Mouse (Mus musculus) neural tube, embryonic 11.5 days (tissue): Measurements from ENCODE around the gene Plxnc1. TPM values are rescaled to one million over a fixed set of nuclear protein-coding genes. Genes with fewer than 3 reads are reported as not detected.

ENCODE experiments used
- ATAC-seq: fragments of 200-750 bp; cut with Nextera tagmentation; 2 replicates; pipeline ENCODE4 v1.8.0; 2017; ENCODE audit warnings: moderate number of reproducible peaks, mild to moderate bottlenecking, moderate TSS enrichment, moderate library complexity; ENCODE audit not compliant: insufficient read depth, low FRiP score, low TSS enrichment
- DNase-seq: peaks from one replicate; pipeline ENCODE4 v3.0.0-alpha.2; 2015; ENCODE audit warnings: low spot score
- H3K27ac ChIP-seq: fragments of 300-500 bp; sonication (generic); 2 replicates; pipeline ENCODE4 v1.5.1; 2014; ENCODE audit warnings: low read depth, mild to moderate bottlenecking, low read length
- H3K27me3 ChIP-seq: fragments of 300-500 bp; sonication (generic); 2 replicates; pipeline ENCODE4 v1.6.1; 2014; ENCODE audit warnings: mild to moderate bottlenecking, low read length, mixed read lengths; ENCODE audit not compliant: control insufficient read depth, insufficient read depth
- H3K36me3 ChIP-seq: fragments of 300-500 bp; sonication (generic); 2 replicates; pipeline ENCODE4 v1.6.1; 2014; ENCODE audit warnings: mild to moderate bottlenecking, low read length, moderate library complexity, mixed read lengths; ENCODE audit not compliant: control insufficient read depth, insufficient read depth
- H3K4me1 ChIP-seq: fragments of 300-500 bp; sonication (generic); 2 replicates; pipeline ENCODE4 v1.6.1; 2014; ENCODE audit warnings: low read length, mixed read lengths; ENCODE audit not compliant: control insufficient read depth, insufficient read depth
- H3K4me2 ChIP-seq: fragments of 300-500 bp; sonication (generic); 2 replicates; pipeline ENCODE4 v1.6.1; 2014; ENCODE audit warnings: low read depth, mild to moderate bottlenecking, moderate library complexity
- H3K4me3 ChIP-seq: fragments of 300-500 bp; sonication (generic); 2 replicates; pipeline ENCODE4 v1.5.1; 2014; ENCODE audit warnings: low read depth, low read length
- H3K9ac ChIP-seq: fragments of 300-500 bp; sonication (generic); 2 replicates; pipeline ENCODE4 v1.6.1; 2014; ENCODE audit warnings: mild to moderate bottlenecking, low read length
- H3K9me3 ChIP-seq: fragments of 300-500 bp; sonication (generic); 2 replicates; pipeline ENCODE4 v1.6.1; 2016; ENCODE audit warnings: low read length; ENCODE audit not compliant: control insufficient read depth
- WGBS: fragments of 180-500 bp; shearing (Covaris S2); extraction: QIAGEN DNeasy Blood & Tissue Kit; methylation state at CpG from one replicate; pipeline ENCODE4 v1.1.7; 2014; 5-methylcytosine and 5-hydroxymethylcytosine counted together
- polyA plus RNA-seq: library from polyadenylated mRNA; unstranded; fragments of >200 nt; fragmentation: Nextera tagmentation; extraction: Ambion mirVana; gene quantifications from 2 replicates; pipeline ENCODE4 v1.2.1, GENCODE M21; 2014

Gene Plxnc1
- polyA plus RNA-seq, 1 experiment from 2014 or later = 3.1 TPM

GRCm38 (mm10) chr10:94846501-94847105 lies 98.0 kb downstream of the Plxnc1 start:
- no peak overlapping the region for H3K4me3 ChIP-seq
- DNase-seq (no peak), ATAC-seq (no peak)
- H3K4me1 ChIP-seq = no peaks in the 10 kb centered on the region
- no peaks in the 10 kb centered on the region for H3K36me3 ChIP-seq
- H3K4me2 ChIP-seq = no peak overlapping the region
- H3K9ac ChIP-seq = no peak overlapping the region
- H3K9me3 ChIP-seq = no peaks in the 10 kb centered on the region
- H3K27ac ChIP-seq = no peak overlapping the region
- 87% methylated on average over 8 of the region's 8 CpGs for WGBS
- H3K27me3 ChIP-seq = no peaks in the 10 kb centered on the region

GRCm38 (mm10) chr10:94844692-94845091 lies 99.9 kb downstream of the Plxnc1 start:
- Histone ChIP-seq H3K36me3 (no peaks in the 10 kb centered on the region), H3K27ac (no peak overlapping the region)
- ATAC-seq = no peak

GRCm38 (mm10) chr10:94835874-94836273 lies 108.8 kb downstream of the Plxnc1 start:
- Histone ChIP-seq H3K27me3 (no peaks in the 10 kb centered on the region), H3K36me3 (no peaks in the 10 kb centered on the region), H3K27ac (no peak overlapping the region), H3K4me1 (no peaks in the 10 kb centered on the region), H3K9ac (no peak overlapping the region), H3K4me3 (no peak overlapping the region), H3K9me3 (no peaks in the 10 kb centered on the region), H3K4me2 (no peak overlapping the region)
- ATAC-seq (no peak), DNase-seq (no peak)
- 82% methylated on average over 9 of the region's 9 CpGs for WGBS

More at GRCm38 (mm10) chr10:94844692-94845091, 99.9 kb downstream of the Plxnc1 start:
- Histone ChIP-seq H3K4me2 (no peak overlapping the region), H3K9ac (no peak overlapping the region), H3K4me1 (no peaks in the 10 kb centered on the region), H3K27me3 (no peaks in the 10 kb centered on the region), H3K9me3 (no peaks in the 10 kb centered on the region), H3K4me3 (no peak overlapping the region)
- 87% methylated on average over 6 of the region's 6 CpGs for WGBS
- no peak for DNase-seq

GRCm38 (mm10) chr10:94829407-94829806 lies 115.2 kb downstream of the Plxnc1 start:
- Histone ChIP-seq H3K36me3 (no peaks in the 10 kb centered on the region), H3K27ac (no peak overlapping the region), H3K27me3 (no peaks in the 10 kb centered on the region), H3K9me3 (no peaks in the 10 kb centered on the region), H3K4me3 (no peak overlapping the region), H3K9ac (no peak overlapping the region), H3K4me2 (no peak overlapping the region), H3K4me1 (no peaks in the 10 kb centered on the region)
- no peak for ATAC-seq
- no peak for DNase-seq
- 89% methylated on average over 6 of the region's 6 CpGs for WGBS

- H3K27ac ChIP-seq = no peak overlapping the region
- DNase-seq (no peak), ATAC-seq (no peak)
- H3K4me1 ChIP-seq = no peaks in the 10 kb centered on the region
- no peaks in the 10 kb centered on the region for H3K36me3 ChIP-seq
- no peaks in the 10 kb centered on the region for H3K27me3 ChIP-seq
- H3K4me3 ChIP-seq = no peak overlapping the region
- H3K9me3 ChIP-seq = no peaks in the 10 kb centered on the region
- H3K4me2 ChIP-seq = no peak overlapping the region
- no peak overlapping the region for H3K9ac ChIP-seq
- 93% methylated on average over 7 of the region's 7 CpGs for WGBS
Measured at GRCm38 (mm10) chr10:94828734-94829230, 115.9 kb downstream of the Plxnc1 start.

- no peaks in the 10 kb centered on the region for H3K36me3 ChIP-seq
- 88% methylated on average over 14 of the region's 14 CpGs for WGBS
- ATAC-seq (no peak), DNase-seq (no peak)
- no peaks in the 10 kb centered on the region for H3K27me3 ChIP-seq
- H3K4me3 ChIP-seq = no peak overlapping the region
- no peak overlapping the region for H3K27ac ChIP-seq
- H3K9ac ChIP-seq = no peak overlapping the region
- H3K9me3 ChIP-seq = no peaks in the 10 kb centered on the region
- no peaks in the 10 kb centered on the region for H3K4me1 ChIP-seq
- H3K4me2 ChIP-seq = no peak overlapping the region
Measured at GRCm38 (mm10) chr10:94827890-94828733, 116.5 kb downstream of the Plxnc1 start.

- H3K27me3 ChIP-seq = no peaks in the 10 kb centered on the region
- H3K36me3 ChIP-seq = no peaks in the 10 kb centered on the region
- no peaks in the 10 kb centered on the region for H3K4me1 ChIP-seq
- no peak overlapping the region for H3K4me3 ChIP-seq
- DNase-seq (no peak), ATAC-seq (no peak)
- H3K27ac ChIP-seq = no peak overlapping the region
- 95% methylated on average over 10 of the region's 10 CpGs for WGBS
- H3K9me3 ChIP-seq = no peaks in the 10 kb centered on the region
- H3K9ac ChIP-seq = no peak overlapping the region
- H3K4me2 ChIP-seq = no peak overlapping the region
Measured at GRCm38 (mm10) chr10:94827325-94827724, 117.3 kb downstream of the Plxnc1 start.

GRCm38 (mm10) chr10:94826436-94826835 lies 118.2 kb downstream of the Plxnc1 start:
- no peak for DNase-seq
- Histone ChIP-seq H3K4me2 (no peak overlapping the region), H3K36me3 (no peaks in the 10 kb centered on the region), H3K9ac (no peak overlapping the region), H3K27ac (no peak overlapping the region), H3K9me3 (no peaks in the 10 kb centered on the region), H3K4me1 (no peaks in the 10 kb centered on the region), H3K27me3 (no peaks in the 10 kb centered on the region), H3K4me3 (no peak overlapping the region)
- WGBS = 91% methylated on average over 12 of the region's 12 CpGs
- ATAC-seq = no peak

GRCm38 (mm10) chr10:94825951-94826350 lies 118.7 kb downstream of the Plxnc1 start:
- DNase-seq = no peak
- no peak overlapping the region for H3K4me2 ChIP-seq
- H3K27me3 ChIP-seq = no peaks in the 10 kb centered on the region
- H3K36me3 ChIP-seq = no peaks in the 10 kb centered on the region
- ATAC-seq = no peak
- no peaks in the 10 kb centered on the region for H3K4me1 ChIP-seq
- no peak overlapping the region for H3K4me3 ChIP-seq
- 96% methylated on average over 2 of the region's 2 CpGs for WGBS
- H3K27ac ChIP-seq = no peak overlapping the region
- H3K9ac ChIP-seq = no peak overlapping the region
- no peaks in the 10 kb centered on the region for H3K9me3 ChIP-seq
